Mouse (Mus musculus) gonadal fat pad, adult 2 months (tissue): ENCODE results near the gene Gm4131. TPM values are rescaled to one million over a fixed set of nuclear protein-coding genes. Genes with fewer than 3 reads are reported as not detected.

ENCODE experiments used
- polyA plus RNA-seq: library from polyadenylated mRNA; depleted of rRNA; stranded (reverse); fragments of >200 nt; gene quantifications from 2 replicates; pipeline ENCODE4 v1.2.3, GENCODE M21; 2012; rRNA removed

The Gm4131 gene
- polyA plus RNA-seq, 1 experiment, result not detected

Other genes with a start within 250 kb of the Gm4131 start
- not detected in 2 replicates for gene Gucy1b2, start 110.6 kb downstream of the Gm4131 start, polyA plus RNA-seq
- 7.2 and 10.1 TPM in 2 replicates for gene Fam124a, start 11.2 kb downstream of the Gm4131 start, polyA plus RNA-seq
- not detected in 2 replicates for gene Serpine3, start 96.7 kb upstream of the Gm4131 start, polyA plus RNA-seq
- 3.6 and 8.2 TPM in 2 replicates for gene Ints6, start 194.2 kb upstream of the Gm4131 start, polyA plus RNA-seq